Mouse (Mus musculus): ENCODE measurements at regions not wholly inside any gene's neighbourhood (a gene's known extent, or its start where the extent isn't known, plus 50 kb on each side); places are given as distances from the start of the nearest gene placed in this dataset.

- no peak overlapping the region for H3K9ac ChIP-seq (replicated peaks; ENCODE audit: low read depth, low read length)
- H3K4me3 ChIP-seq (ENCODE audit: low read depth, low read length) = no peak overlapping the region
- ATAC-seq (ENCODE audit: low read depth) = no peak
- 75% methylated on average over 4 of the region's 4 CpGs for WGBS
- no peak overlapping the region for H3K4me2 ChIP-seq (ENCODE audit: low read depth, low read length)
- H3K27ac ChIP-seq (ENCODE audit: low read depth, low read length) = no peak overlapping the region
- no peaks in the 10 kb centered on the region for H3K9me3 ChIP-seq (ENCODE audit: control insufficient read depth, low read length)
- H3K4me1 ChIP-seq (ENCODE audit: control insufficient read depth, insufficient read depth, low read length) = peaks cover 5% of the 10 kb centered on the region
- H3K27me3 ChIP-seq (ENCODE audit: control insufficient read depth, insufficient read depth, low read length) = no peaks in the 10 kb centered on the region
- no peaks in the 10 kb centered on the region for H3K36me3 ChIP-seq (ENCODE audit: control insufficient read depth, insufficient read depth, low read length)
Observed at GRCm38 (mm10) chr13:101532913-101533312, 235.1 kb downstream of the Pik3r1 start.

- no peaks in the 10 kb centered on the region for H3K4me1 ChIP-seq (ENCODE audit: control insufficient read depth, insufficient read depth, low read length)
- ATAC-seq (ENCODE audit: low read depth) = no peak
Observed at GRCm38 (mm10) chr13:101527691-101528090, 240.3 kb downstream of the Pik3r1 start.

GRCm38 (mm10) chr13:101524781-101525180 is 243.2 kb downstream of the Pik3r1 start:
- H3K9me3 ChIP-seq (ENCODE audit: control insufficient read depth, low read length) = no peaks in the 10 kb centered on the region
- no peak overlapping the region for H3K27ac ChIP-seq (ENCODE audit: low read depth, low read length)
- no peak overlapping the region for H3K9ac ChIP-seq (replicated peaks; ENCODE audit: low read depth, low read length)
- 96% methylated on average over 3 of the region's 3 CpGs for WGBS
- H3K4me2 ChIP-seq (ENCODE audit: low read depth, low read length) = no peak overlapping the region
- H3K4me3 ChIP-seq (ENCODE audit: low read depth, low read length) = no peak overlapping the region
- no peak for ATAC-seq (ENCODE audit: low read depth)
- no peaks in the 10 kb centered on the region for H3K4me1 ChIP-seq (ENCODE audit: control insufficient read depth, insufficient read depth, low read length)
- no peaks in the 10 kb centered on the region for H3K36me3 ChIP-seq (ENCODE audit: control insufficient read depth, insufficient read depth, low read length)
- no peaks in the 10 kb centered on the region for H3K27me3 ChIP-seq (ENCODE audit: control insufficient read depth, insufficient read depth, low read length)

More at GRCm38 (mm10) chr13:101527691-101528090, 240.3 kb downstream of the Pik3r1 start:
- Histone ChIP-seq H3K27me3 (ENCODE audit: control insufficient read depth, insufficient read depth, low read length) (no peaks in the 10 kb centered on the region), H3K9me3 (ENCODE audit: control insufficient read depth, low read length) (no peaks in the 10 kb centered on the region), H3K4me3 (ENCODE audit: low read depth, low read length) (no peak overlapping the region), H3K36me3 (ENCODE audit: control insufficient read depth, insufficient read depth, low read length) (no peaks in the 10 kb centered on the region), H3K9ac (replicated peaks; ENCODE audit: low read depth, low read length) (no peak overlapping the region), H3K4me2 (ENCODE audit: low read depth, low read length) (no peak overlapping the region), H3K27ac (ENCODE audit: low read depth, low read length) (no peak overlapping the region)
- 90% methylated on average over 5 of the region's 5 CpGs for WGBS

GRCm38 (mm10) chr13:101524223-101524622 is 243.8 kb downstream of the Pik3r1 start:
- no peak overlapping the region for H3K27ac ChIP-seq (ENCODE audit: low read depth, low read length)
- H3K36me3 ChIP-seq (ENCODE audit: control insufficient read depth, insufficient read depth, low read length) = no peaks in the 10 kb centered on the region
- H3K4me3 ChIP-seq (ENCODE audit: low read depth, low read length) = no peak overlapping the region
- no peaks in the 10 kb centered on the region for H3K9me3 ChIP-seq (ENCODE audit: control insufficient read depth, low read length)
- H3K4me2 ChIP-seq (ENCODE audit: low read depth, low read length) = no peak overlapping the region
- no peaks in the 10 kb centered on the region for H3K4me1 ChIP-seq (ENCODE audit: control insufficient read depth, insufficient read depth, low read length)
- 92% methylated on average over 3 of the region's 3 CpGs for WGBS
- H3K27me3 ChIP-seq (ENCODE audit: control insufficient read depth, insufficient read depth, low read length) = no peaks in the 10 kb centered on the region
- ATAC-seq (ENCODE audit: low read depth) = no peak
- H3K9ac ChIP-seq (replicated peaks; ENCODE audit: low read depth, low read length) = no peak overlapping the region

- no peak overlapping the region for H3K4me2 ChIP-seq (ENCODE audit: low read depth, low read length)
- no peak for ATAC-seq (ENCODE audit: low read depth)
- no peak overlapping the region for H3K9ac ChIP-seq (replicated peaks; ENCODE audit: low read depth, low read length)
- H3K4me1 ChIP-seq (ENCODE audit: control insufficient read depth, insufficient read depth, low read length) = no peaks in the 10 kb centered on the region
- H3K36me3 ChIP-seq (ENCODE audit: control insufficient read depth, insufficient read depth, low read length) = no peaks in the 10 kb centered on the region
- H3K27me3 ChIP-seq (ENCODE audit: control insufficient read depth, insufficient read depth, low read length) = no peaks in the 10 kb centered on the region
- no peaks in the 10 kb centered on the region for H3K9me3 ChIP-seq (ENCODE audit: control insufficient read depth, low read length)
- no peak overlapping the region for H3K27ac ChIP-seq (ENCODE audit: low read depth, low read length)
- no peak overlapping the region for H3K4me3 ChIP-seq (ENCODE audit: low read depth, low read length)
- 91% methylated on average over 3 of the region's 3 CpGs for WGBS
Observed at GRCm38 (mm10) chr13:101523492-101523891, 244.5 kb downstream of the Pik3r1 start.

GRCm38 (mm10) chr13:101522597-101522996 is 245.4 kb downstream of the Pik3r1 start:
- H3K27me3 ChIP-seq (ENCODE audit: control insufficient read depth, insufficient read depth, low read length) = no peaks in the 10 kb centered on the region
- H3K4me1 ChIP-seq (ENCODE audit: control insufficient read depth, insufficient read depth, low read length) = no peaks in the 10 kb centered on the region
- ATAC-seq (ENCODE audit: low read depth) = no peak
- H3K27ac ChIP-seq (ENCODE audit: low read depth, low read length) = no peak overlapping the region
- H3K4me2 ChIP-seq (ENCODE audit: low read depth, low read length) = no peak overlapping the region
- H3K9ac ChIP-seq (replicated peaks; ENCODE audit: low read depth, low read length) = no peak overlapping the region
- no peak overlapping the region for H3K4me3 ChIP-seq (ENCODE audit: low read depth, low read length)
- no peaks in the 10 kb centered on the region for H3K9me3 ChIP-seq (ENCODE audit: control insufficient read depth, low read length)
- WGBS = 90% methylated on average over 2 of the region's 2 CpGs
- H3K36me3 ChIP-seq (ENCODE audit: control insufficient read depth, insufficient read depth, low read length) = no peaks in the 10 kb centered on the region

- no peaks in the 10 kb centered on the region for H3K27me3 ChIP-seq (ENCODE audit: control insufficient read depth, insufficient read depth, low read length)
- no peak overlapping the region for H3K4me3 ChIP-seq (ENCODE audit: low read depth, low read length)
- H3K9me3 ChIP-seq (ENCODE audit: control insufficient read depth, low read length) = no peaks in the 10 kb centered on the region
- H3K4me1 ChIP-seq (ENCODE audit: control insufficient read depth, insufficient read depth, low read length) = no peaks in the 10 kb centered on the region
- no peak for ATAC-seq (ENCODE audit: low read depth)
- H3K9ac ChIP-seq (replicated peaks; ENCODE audit: low read depth, low read length) = no peak overlapping the region
- H3K36me3 ChIP-seq (ENCODE audit: control insufficient read depth, insufficient read depth, low read length) = no peaks in the 10 kb centered on the region
- WGBS = 77% methylated on average over 3 of the region's 3 CpGs
- H3K27ac ChIP-seq (ENCODE audit: low read depth, low read length) = no peak overlapping the region
- H3K4me2 ChIP-seq (ENCODE audit: low read depth, low read length) = no peak overlapping the region
Observed at GRCm38 (mm10) chr13:101513354-101513753, 254.7 kb downstream of the Pik3r1 start.

- no peak overlapping the region for H3K4me3 ChIP-seq (ENCODE audit: low read depth, low read length)
- WGBS = 60% methylated on average over 1 of the region's 1 CpGs
- no peaks in the 10 kb centered on the region for H3K4me1 ChIP-seq (ENCODE audit: control insufficient read depth, insufficient read depth, low read length)
- H3K4me2 ChIP-seq (ENCODE audit: low read depth, low read length) = no peak overlapping the region
- no peak for ATAC-seq (ENCODE audit: low read depth)
- H3K9ac ChIP-seq (replicated peaks; ENCODE audit: low read depth, low read length) = no peak overlapping the region
- H3K27ac ChIP-seq (ENCODE audit: low read depth, low read length) = no peak overlapping the region
- no peaks in the 10 kb centered on the region for H3K36me3 ChIP-seq (ENCODE audit: control insufficient read depth, insufficient read depth, low read length)
- H3K27me3 ChIP-seq (ENCODE audit: control insufficient read depth, insufficient read depth, low read length) = no peaks in the 10 kb centered on the region
- H3K9me3 ChIP-seq (ENCODE audit: control insufficient read depth, low read length) = no peaks in the 10 kb centered on the region
Observed at GRCm38 (mm10) chr13:101509946-101510345, 258.1 kb downstream of the Pik3r1 start.

- Histone ChIP-seq H3K9ac (replicated peaks; ENCODE audit: low read depth, low read length) (no peak overlapping the region), H3K27me3 (ENCODE audit: control insufficient read depth, insufficient read depth, low read length) (no peaks in the 10 kb centered on the region)
- ATAC-seq (ENCODE audit: low read depth) = no peak
Observed at GRCm38 (mm10) chr13:101508331-101508730, 259.7 kb downstream of the Pik3r1 start.

GRCm38 (mm10) chr13:101506696-101507095 is 261.3 kb downstream of the Pik3r1 start:
- Histone ChIP-seq H3K9ac (replicated peaks; ENCODE audit: low read depth, low read length) (no peak overlapping the region), H3K4me3 (ENCODE audit: low read depth, low read length) (no peak overlapping the region), H3K36me3 (ENCODE audit: control insufficient read depth, insufficient read depth, low read length) (no peaks in the 10 kb centered on the region), H3K4me2 (ENCODE audit: low read depth, low read length) (no peak overlapping the region), H3K4me1 (ENCODE audit: control insufficient read depth, insufficient read depth, low read length) (no peaks in the 10 kb centered on the region), H3K27me3 (ENCODE audit: control insufficient read depth, insufficient read depth, low read length) (no peaks in the 10 kb centered on the region), H3K9me3 (ENCODE audit: control insufficient read depth, low read length) (no peaks in the 10 kb centered on the region), H3K27ac (ENCODE audit: low read depth, low read length) (no peak overlapping the region)
- no peak for ATAC-seq (ENCODE audit: low read depth)

More at GRCm38 (mm10) chr13:101508331-101508730, 259.7 kb downstream of the Pik3r1 start:
- no peak overlapping the region for H3K4me3 ChIP-seq (ENCODE audit: low read depth, low read length)
- no peak overlapping the region for H3K4me2 ChIP-seq (ENCODE audit: low read depth, low read length)
- no peak overlapping the region for H3K27ac ChIP-seq (ENCODE audit: low read depth, low read length)
- H3K4me1 ChIP-seq (ENCODE audit: control insufficient read depth, insufficient read depth, low read length) = no peaks in the 10 kb centered on the region
- no peaks in the 10 kb centered on the region for H3K36me3 ChIP-seq (ENCODE audit: control insufficient read depth, insufficient read depth, low read length)
- no peaks in the 10 kb centered on the region for H3K9me3 ChIP-seq (ENCODE audit: control insufficient read depth, low read length)
